Mouse (Mus musculus): ENCODE results near the gene Gm4064. TPM values are rescaled to one million over a fixed set of nuclear protein-coding genes. Genes with fewer than 3 reads are reported as not detected.
"Not testable (repeated sequence)": the region's sequence is repeated elsewhere in the genome, so short reads cannot be mapped to it uniquely, and the experiment has no call there.

Gene Gm4064
- not detected in 2 replicates for polyA plus RNA-seq (2015; fragmentation: Nextera tagmentation; extraction: Ambion mirVana)

DNA sequence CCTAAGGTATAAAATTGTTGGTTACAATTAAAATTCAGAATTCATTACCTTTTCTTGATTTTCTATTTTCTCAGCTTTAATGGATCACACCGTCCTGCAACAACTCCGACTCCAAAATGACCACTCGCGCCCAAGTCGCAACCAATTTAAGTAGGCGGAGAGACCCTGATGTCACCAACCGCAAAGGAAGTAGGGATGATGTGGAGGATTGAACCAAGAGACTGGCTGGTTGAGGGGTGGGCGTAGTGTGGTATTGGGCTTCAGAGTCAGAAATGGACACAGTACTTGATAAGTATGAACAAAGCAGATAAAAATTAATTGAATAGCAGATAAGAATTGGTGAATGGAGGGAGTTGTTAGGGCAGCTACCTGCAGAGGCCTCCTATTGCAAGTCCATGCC, at the start of gene Gm4064:
Gm4064 (minus strand) TSS at position 101 of the 400 bp plus-strand sequence.
- H3K27me3 ChIP-seq (ENCODE audit: control insufficient read depth, insufficient read depth, low read depth, low read length); H3K9me3 ChIP-seq (ENCODE audit: control insufficient read depth, low read length); ATAC-seq (ENCODE audit: low read depth); H3K4me2 ChIP-seq (ENCODE audit: low read depth, low read length); H3K27ac ChIP-seq (ENCODE audit: low read length); H3K4me1 ChIP-seq (replicated peaks; ENCODE audit: control insufficient read depth, insufficient read depth, low read length); H3K4me3 ChIP-seq (ENCODE audit: low read length); H3K36me3 ChIP-seq (ENCODE audit: control insufficient read depth, insufficient read depth, low read length); H3K9ac ChIP-seq (ENCODE audit: low read length): not testable (repeated sequence)
- WGBS: no CpG with 5 or more reads among the region's 8 CpGs

DNA sequence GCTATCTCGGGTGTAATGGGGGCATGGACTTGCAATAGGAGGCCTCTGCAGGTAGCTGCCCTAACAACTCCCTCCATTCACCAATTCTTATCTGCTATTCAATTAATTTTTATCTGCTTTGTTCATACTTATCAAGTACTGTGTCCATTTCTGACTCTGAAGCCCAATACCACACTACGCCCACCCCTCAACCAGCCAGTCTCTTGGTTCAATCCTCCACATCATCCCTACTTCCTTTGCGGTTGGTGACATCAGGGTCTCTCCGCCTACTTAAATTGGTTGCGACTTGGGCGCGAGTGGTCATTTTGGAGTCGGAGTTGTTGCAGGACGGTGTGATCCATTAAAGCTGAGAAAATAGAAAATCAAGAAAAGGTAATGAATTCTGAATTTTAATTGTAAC, 34.4 kb upstream of the Gm4064 start, which contains the start of the genes Rbmy and Gm10256:
Rbmy (plus strand) TSS at position 301 of the 400 bp plus-strand sequence.
Gm10256 (plus strand) TSS at position 320 of the 400 bp plus-strand sequence.
- not testable (repeated sequence) for H3K27me3 ChIP-seq (ENCODE audit: control insufficient read depth, insufficient read depth, low read depth, low read length); H3K4me3 ChIP-seq (ENCODE audit: low read length); H3K36me3 ChIP-seq (ENCODE audit: control insufficient read depth, insufficient read depth, low read length); H3K27ac ChIP-seq (ENCODE audit: low read length); H3K9me3 ChIP-seq (ENCODE audit: control insufficient read depth, low read length); ATAC-seq (ENCODE audit: low read depth); H3K9ac ChIP-seq (ENCODE audit: low read length); H3K4me2 ChIP-seq (ENCODE audit: low read depth, low read length); H3K4me1 ChIP-seq (replicated peaks; ENCODE audit: control insufficient read depth, insufficient read depth, low read length)
- no CpG with 5 or more reads among the region's 9 CpGs for WGBS

Other genes with a start within 250 kb of the Gm4064 start
- not detected in 2 replicates for gene H2al2c, start 197.1 kb downstream of the Gm4064 start, polyA plus RNA-seq (2015; fragmentation: Nextera tagmentation; extraction: Ambion mirVana)
- gene Sry, start 132.5 kb downstream of the Gm4064 start, polyA plus RNA-seq (2015; fragmentation: Nextera tagmentation; extraction: Ambion mirVana): not detected in 2 replicates
- not detected in 2 replicates for gene H2al2b, start 75.5 kb downstream of the Gm4064 start, polyA plus RNA-seq (2015; fragmentation: Nextera tagmentation; extraction: Ambion mirVana)
- not detected in 2 replicates for gene Rbmy, start 34.5 kb upstream of the Gm4064 start, polyA plus RNA-seq (2015; fragmentation: Nextera tagmentation; extraction: Ambion mirVana)
- gene Gm10256, start 34.5 kb upstream of the Gm4064 start, polyA plus RNA-seq (2015; fragmentation: Nextera tagmentation; extraction: Ambion mirVana): not detected in 2 replicates
- not detected in 2 replicates for gene Gm10352, start 104.8 kb upstream of the Gm4064 start, polyA plus RNA-seq (2015; fragmentation: Nextera tagmentation; extraction: Ambion mirVana)
- not detected in 2 replicates for gene Gm29289, start 136.4 kb upstream of the Gm4064 start, polyA plus RNA-seq (2015; fragmentation: Nextera tagmentation; extraction: Ambion mirVana)